35 mouse cellular contexts compared by ENCODE assay signal in the genomic region with DNA sequence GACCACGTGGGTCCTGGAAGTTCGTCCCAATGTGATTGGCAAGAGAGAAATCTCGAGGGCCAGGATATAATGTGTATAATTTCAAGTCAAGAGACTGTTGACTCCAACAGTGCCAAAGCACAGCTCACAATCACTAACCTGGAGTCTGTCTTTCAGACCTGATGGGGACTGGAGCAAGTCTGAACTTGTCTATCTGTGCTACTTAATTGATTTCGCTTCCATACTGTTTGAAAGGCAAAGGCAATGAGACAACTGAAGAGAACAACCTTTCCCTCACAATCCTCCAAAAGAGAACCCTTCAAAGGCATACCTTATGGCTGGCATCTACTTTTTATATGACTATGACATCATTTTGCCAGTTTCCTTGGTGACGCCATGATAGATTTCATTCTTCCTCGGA.
"Had no signal": no experiment of that assay in that cellular context is flagged by ENCODE, and none has a peak within 500 bp of the region (broad histone marks: within the 10 kb centered on the region; RNA-seq: fewer than 3 reads in every experiment).

No protein-coding gene starts in this region.

- H3K27ac ChIP-seq: heart, embryonic 10.5 days; heart, embryonic 13.5 days; heart, embryonic 15.5 days; hindbrain, embryonic 10.5 days; hindbrain, embryonic 12.5 days; hindbrain, embryonic 13.5 days; hindbrain, embryonic 14.5 days; hindbrain, embryonic 15.5 days; hindbrain, postnatal 0 days; intestine, embryonic 15.5 days; kidney, embryonic 15.5 days; kidney, postnatal 0 days; layer of hippocampus, adult 2 months had no signal

- H3K4me3 ChIP-seq: heart, embryonic 10.5 days; heart, embryonic 12.5 days; heart, embryonic 13.5 days; heart, embryonic 15.5 days; hindbrain, embryonic 10.5 days; hindbrain, embryonic 12.5 days; hindbrain, embryonic 13.5 days; hindbrain, embryonic 15.5 days; intestine, embryonic 15.5 days; kidney, embryonic 15.5 days; layer of hippocampus, adult 2 months had no signal

- H3K27me3 ChIP-seq: heart, embryonic 12.5 days; heart, embryonic 13.5 days; heart, embryonic 15.5 days; hindbrain, embryonic 12.5 days; hindbrain, embryonic 13.5 days; hindbrain, embryonic 15.5 days; intestine, embryonic 15.5 days; kidney, embryonic 15.5 days had no signal

- DNase-seq: heart, postnatal 10 days; heart, postnatal 14 days; heart, postnatal 36 days; heart, postnatal 4 days; kidney, adult 11 months; kidney, adult 18-20 months; kidney, adult 2 months; kidney, adult 8-10 months; kidney, adult 9 months; kidney, postnatal 10 days; kidney, postnatal 14 days; kidney, postnatal 25 days; kidney, postnatal 36 days; kidney, postnatal 4 days; layer of hippocampus, adult 9-11 months; layer of hippocampus, postnatal 36 days had no signal

- H3K36me3 ChIP-seq: heart, embryonic 10.5 days; heart, embryonic 12.5 days; heart, embryonic 13.5 days; heart, embryonic 15.5 days; hindbrain, embryonic 10.5 days; hindbrain, embryonic 12.5 days; hindbrain, embryonic 13.5 days; hindbrain, embryonic 15.5 days; intestine, embryonic 15.5 days; kidney, embryonic 15.5 days had no signal

- H3K9me3 ChIP-seq: heart, embryonic 10.5 days; heart, embryonic 15.5 days; hindbrain, embryonic 12.5 days; hindbrain, embryonic 15.5 days; intestine, embryonic 15.5 days; kidney, embryonic 15.5 days had no signal

- H3K4me2 ChIP-seq: heart, embryonic 11.5 days; heart, embryonic 12.5 days; heart, embryonic 13.5 days; heart, embryonic 15.5 days; hindbrain, embryonic 12.5 days; hindbrain, embryonic 13.5 days; hindbrain, embryonic 14.5 days; hindbrain, embryonic 15.5 days; intestine, embryonic 15.5 days; kidney, embryonic 15.5 days had no signal

- ATAC-seq: hindbrain, embryonic 16.5 days; hindbrain, postnatal 0 days; inflammation-experienced regulatory T-cells, adult 6 months; intestine, embryonic 15.5 days; intestine, embryonic 16.5 days; intestine, postnatal 0 days had no signal

- H3K9ac ChIP-seq: heart, embryonic 12.5 days; heart, embryonic 13.5 days; heart, embryonic 15.5 days; hindbrain, embryonic 12.5 days; hindbrain, embryonic 13.5 days; hindbrain, embryonic 14.5 days; hindbrain, embryonic 15.5 days; intestine, embryonic 15.5 days; kidney, embryonic 15.5 days had no signal

- H3K4me1 ChIP-seq: heart, embryonic 10.5 days; heart, embryonic 12.5 days; heart, embryonic 13.5 days; heart, embryonic 15.5 days; hindbrain, embryonic 10.5 days; hindbrain, embryonic 12.5 days; hindbrain, embryonic 13.5 days; hindbrain, embryonic 15.5 days; intestine, embryonic 15.5 days; kidney, embryonic 15.5 days had no signal
